Mouse (Mus musculus) cerebellum, adult 2 months (tissue): ENCODE results near the gene Trp53tg5. TPM values are rescaled to one million over a fixed set of nuclear protein-coding genes. Genes with fewer than 3 reads are reported as not detected.

ENCODE experiments used
- DNase-seq, 2 experiments: peaks; one replicate each; pipeline ENCODE4 v3.0.0; 2021
- H3K27ac ChIP-seq: fragments of 200-500 bp; 2 replicates; pipeline ENCODE4 v1.5.1; 2012; ENCODE audit warnings: low read length, control low read depth, inconsistent platforms; ENCODE audit not compliant: insufficient read depth
- H3K27me3 ChIP-seq: fragments of 200-500 bp; 2 replicates; pipeline ENCODE4 v1.6.1; 2012; ENCODE audit warnings: inconsistent platforms, mild to moderate bottlenecking, low read length, moderate library complexity; ENCODE audit not compliant: control insufficient read depth, insufficient read depth
- H3K4me1 ChIP-seq: fragments of 200-500 bp; 2 replicates; pipeline ENCODE4 v1.6.1; 2011; ENCODE audit warnings: low read length; ENCODE audit not compliant: control insufficient read depth, insufficient read depth
- H3K4me3 ChIP-seq: fragments of 200-500 bp; replicated peaks from 2 replicates; pipeline ENCODE3; 2011; ENCODE audit warnings: mild to moderate bottlenecking, low read depth, low read length, control low read depth; ENCODE audit not compliant: insufficient read depth
- CTCF ChIP-seq: fragments of 200-500 bp; IDR thresholded peaks from 2 replicates; pipeline ENCODE4 v1.5.1; 2011; ENCODE audit warnings: low read depth, mild to moderate bottlenecking, control low read depth, low read length, moderate library complexity, borderline replicate concordance; ENCODE audit not compliant: insufficient read depth
- POLR2A ChIP-seq: fragments of 200-500 bp; IDR thresholded peaks from 2 replicates; pipeline ENCODE4 v1.6.1; 2011; ENCODE audit warnings: low read length, control low read depth, borderline replicate concordance; ENCODE audit not compliant: insufficient read depth
- WGBS: fragments of 180-500 bp; shearing (Covaris S2); methylation state at CpG from one replicate; pipeline ENCODE4 v1.1.7; 2018; 5-methylcytosine and 5-hydroxymethylcytosine counted together
- polyA plus RNA-seq: library from polyadenylated mRNA; depleted of rRNA; stranded (reverse); fragments of >200 nt; gene quantifications from 2 replicates; pipeline ENCODE4 v1.2.3, GENCODE M21; 2012

Gene Trp53tg5
- polyA plus RNA-seq, 1 experiment: not detected

DNA sequence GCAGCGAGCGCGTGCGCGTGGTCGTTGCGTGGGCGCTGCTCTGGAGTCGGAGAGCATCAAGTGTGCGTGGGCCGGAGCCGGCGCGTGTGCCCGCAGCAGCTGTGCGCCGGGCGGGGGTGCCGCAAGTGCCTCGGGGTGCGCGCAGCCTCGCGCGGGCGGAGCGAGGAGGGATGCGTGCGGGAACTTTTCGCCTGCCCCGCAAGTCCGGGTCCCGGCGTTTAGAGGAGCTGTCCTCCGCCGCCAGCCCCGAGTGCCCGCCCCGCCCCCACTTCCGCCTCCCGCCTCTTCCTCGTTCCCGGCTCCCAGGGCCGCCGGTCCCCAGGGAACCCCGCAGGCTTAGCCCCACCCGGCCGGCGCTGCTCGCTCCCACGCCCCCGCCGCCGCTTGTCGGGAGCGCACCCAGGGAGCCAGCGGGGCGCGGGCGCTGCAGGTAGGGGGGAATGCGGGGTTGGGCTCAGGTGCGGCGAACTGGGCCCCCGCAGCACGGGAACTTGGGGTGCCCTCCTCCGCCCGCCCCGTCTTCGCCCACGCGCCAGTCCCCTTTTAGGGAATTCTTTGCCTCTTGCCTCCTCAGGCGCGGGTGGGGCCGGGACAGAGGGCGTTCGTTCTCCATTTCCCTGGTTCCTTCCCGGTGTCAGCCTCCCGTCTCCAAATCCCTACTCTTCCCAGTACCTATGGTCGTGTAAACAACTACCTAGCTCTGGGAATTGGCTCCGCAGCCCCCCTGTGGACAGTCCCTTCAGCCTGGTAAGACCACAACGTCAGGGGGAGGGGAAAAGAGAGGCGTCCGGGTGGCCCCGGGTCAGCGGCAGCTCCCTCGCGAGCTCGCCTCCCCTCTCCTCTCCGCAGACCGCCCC lies 13.0 kb upstream of the Trp53tg5 start:
- WGBS: under 1% methylated on average over 88 of the region's 90 CpGs
- TF ChIP-seq POLR2A: 0 out of 2 replicates have a peak, but pooled peaks have one; percentile 53
- no peak for TF ChIP-seq CTCF
- peak; percentile 83 to 84 for DNase-seq
- no peaks in the 10 kb centered on the region for H3K27me3 ChIP-seq
- peak overlapping the region; percentile 55 for H3K4me3 ChIP-seq
- H3K27ac ChIP-seq: peak overlapping the region; percentile 85
- H3K4me1 ChIP-seq: peaks cover 9% of the 10 kb centered on the region

GRCm38 (mm10) chr2:164485681-164486257 lies 12.2 kb upstream of the Trp53tg5 start, which contains the start of gene Dbndd2:
Gene Dbndd2 (plus strand): TSS chr2:164486106.
- Histone ChIP-seq H3K4me3 (peak within 1 kb of the TSS; percentile 55), H3K27ac (peak within 1 kb of the TSS; percentile 85), H3K4me1 (peaks cover 9% of the 10 kb centered on the region), H3K27me3 (no peaks in the 10 kb centered on the region)
- no peak for DNase-seq
- 2% methylated on average over 26 of the region's 26 CpGs for WGBS
- TF ChIP-seq CTCF: no peak
- TF ChIP-seq POLR2A: no peak; the same call in 1 of the 2 replicates

- H3K27ac ChIP-seq: no peak overlapping the region
- no peak overlapping the region for H3K4me3 ChIP-seq
- H3K27me3 ChIP-seq: no peaks in the 10 kb centered on the region
- WGBS: 23% methylated on average over 10 of the region's 10 CpGs
- TF ChIP-seq POLR2A (no peak), CTCF (peak; percentile 54; the same call in 1 of the 2 replicates)
- DNase-seq: peak in 1 of 2 experiments; percentile 48
- H3K4me1 ChIP-seq: no peaks in the 10 kb centered on the region
Measured at GRCm38 (mm10) chr2:164470254-164470653, 3.3 kb downstream of the Trp53tg5 start.

- Histone ChIP-seq H3K27ac (no peak overlapping the region), H3K4me3 (no peak overlapping the region), H3K27me3 (no peaks in the 10 kb centered on the region), H3K4me1 (peaks cover 5% of the 10 kb centered on the region; the same call in 1 of the 2 replicates)
- DNase-seq: no peak
- TF ChIP-seq POLR2A (no peak), CTCF (no peak)
- WGBS: 78% methylated on average over 5 of the region's 5 CpGs
Measured at GRCm38 (mm10) chr2:164466787-164467186, 6.7 kb downstream of the Trp53tg5 start.

GRCm38 (mm10) chr2:164465161-164465560 lies 8.4 kb downstream of the Trp53tg5 start:
- no peak for DNase-seq
- peaks cover 5% of the 10 kb centered on the region; the same call in 1 of the 2 replicates for H3K4me1 ChIP-seq
- no peaks in the 10 kb centered on the region for H3K27me3 ChIP-seq
- TF ChIP-seq POLR2A (no peak), CTCF (no peak)
- no peak overlapping the region for H3K4me3 ChIP-seq
- H3K27ac ChIP-seq: no peak overlapping the region

DNA sequence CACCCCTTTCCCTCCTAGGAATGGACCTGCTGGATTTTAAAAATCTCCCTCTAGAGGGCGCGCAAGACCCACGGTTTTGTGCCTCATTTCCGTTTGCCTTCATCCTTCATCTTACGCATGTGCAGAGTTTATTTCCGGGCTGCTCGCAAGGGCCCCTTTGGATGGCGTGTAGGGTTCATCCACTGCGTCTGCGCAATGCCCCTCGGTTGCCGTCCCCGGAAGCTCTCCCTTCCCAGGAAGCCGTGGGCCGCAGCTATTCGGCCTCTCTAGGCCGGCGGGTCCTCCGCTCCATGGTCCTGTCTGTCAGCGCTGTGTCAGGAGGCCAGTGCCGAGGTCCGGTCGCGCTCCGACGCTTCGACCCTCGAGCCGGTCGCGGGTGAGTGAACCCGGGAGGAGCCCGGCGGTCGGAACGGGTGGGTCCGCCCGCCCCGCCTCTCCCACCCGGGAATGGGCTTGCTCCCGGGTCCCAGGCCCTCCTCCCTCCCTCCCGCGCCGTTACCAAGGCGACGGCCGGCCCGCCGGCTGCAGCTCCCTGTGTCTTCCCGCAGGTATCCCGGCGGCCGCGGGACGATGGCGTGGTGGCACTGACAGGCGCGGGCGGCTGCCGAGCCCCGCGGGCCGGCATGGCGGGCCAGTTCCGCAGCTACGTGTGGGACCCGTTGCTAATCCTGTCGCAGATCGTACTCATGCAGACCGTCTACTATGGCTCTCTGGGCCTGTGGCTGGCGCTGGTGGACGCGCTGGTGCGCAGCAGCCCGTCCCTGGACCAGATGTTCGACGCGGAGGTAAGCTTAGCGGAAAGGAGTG lies 12.6 kb downstream of the Trp53tg5 start, which contains the start of gene Gm20458:
Gene Gm20458, plus strand, starts transcription at position 223 of the 807 bp plus-strand sequence.
- WGBS: under 1% methylated on average over 76 of the region's 79 CpGs
- TF ChIP-seq CTCF: peak; percentile 80
- peak; percentile 59; the same call in 1 of the 2 replicates for TF ChIP-seq POLR2A
- Histone ChIP-seq H3K4me1 (peaks cover 5% of the 10 kb centered on the region; the same call in 1 of the 2 replicates), H3K4me3 (peak within 1 kb of the TSS; percentile 79), H3K27ac (peak within 1 kb of the TSS; percentile 3; the same call in 1 of the 2 replicates), H3K27me3 (no peaks in the 10 kb centered on the region)
- peak; percentile 97 to 99 for DNase-seq

- TF ChIP-seq CTCF: no peak
- no peak for TF ChIP-seq POLR2A
- 81% methylated on average over 8 of the region's 8 CpGs for WGBS
- Histone ChIP-seq H3K4me3 (no peak overlapping the region), H3K4me1 (peaks cover 5% of the 10 kb centered on the region; the same call in 1 of the 2 replicates), H3K27ac (no peak overlapping the region), H3K27me3 (no peaks in the 10 kb centered on the region)
- DNase-seq: no peak
Measured at GRCm38 (mm10) chr2:164458535-164458934, 15.0 kb downstream of the Trp53tg5 start.
